Mouse (Mus musculus) heart, adult 18-20 months (tissue): ENCODE measurements at regions not wholly inside any gene's neighbourhood (a gene's known extent, or its start where the extent isn't known, plus 50 kb on each side); places are given as distances from the start of the nearest gene placed in this dataset.
"Not testable (repeated sequence)": the region's sequence is repeated elsewhere in the genome, so short reads cannot be mapped to it uniquely, and the experiment has no call there.

Experiments used
- DNase-seq, 2 experiments: peaks; one replicate each; pipeline ENCODE4 v3.0.0; 2021 to 2022; ENCODE audit warnings: mixed read lengths in 1 of 2

GRCm38 (mm10) chr2:17845447-17846092 lies 114.3 kb upstream of the Nebl start:
- not testable (repeated sequence) for DNase-seq

GRCm38 (mm10) chr2:17844662-17845446 lies 113.6 kb upstream of the Nebl start:
- DNase-seq: no peak

- no peak for DNase-seq
Observed at GRCm38 (mm10) chr2:17841963-17842362, 110.7 kb upstream of the Nebl start.

GRCm38 (mm10) chr2:17841546-17841945 lies 110.3 kb upstream of the Nebl start:
- no peak for DNase-seq

- DNase-seq: no peak
Observed at GRCm38 (mm10) chr2:17840941-17841498, 109.8 kb upstream of the Nebl start.

GRCm38 (mm10) chr2:17839649-17840048 lies 108.4 kb upstream of the Nebl start:
- peak in 1 of 2 experiments; percentile 25 for DNase-seq

GRCm38 (mm10) chr2:17838859-17839581 lies 107.8 kb upstream of the Nebl start:
- no peak for DNase-seq

- no peak for DNase-seq
Observed at GRCm38 (mm10) chr2:17838381-17838680, 107.1 kb upstream of the Nebl start.

GRCm38 (mm10) chr2:17837541-17838380 lies 106.5 kb upstream of the Nebl start:
- no peak for DNase-seq

- no peak for DNase-seq
Observed at GRCm38 (mm10) chr2:17832726-17833125, 101.5 kb upstream of the Nebl start.

GRCm38 (mm10) chr2:17830216-17830615 lies 99.0 kb upstream of the Nebl start:
- DNase-seq: no peak

GRCm38 (mm10) chr2:17825271-17825670 lies 94.0 kb upstream of the Nebl start:
- DNase-seq: no peak

GRCm38 (mm10) chr2:17824176-17824575 lies 92.9 kb upstream of the Nebl start:
- no peak for DNase-seq

- DNase-seq: no peak
Observed at GRCm38 (mm10) chr2:17822621-17823006, 91.3 kb upstream of the Nebl start.

GRCm38 (mm10) chr2:17821878-17822620 lies 90.8 kb upstream of the Nebl start:
- DNase-seq: no peak

- DNase-seq: no peak
Observed at GRCm38 (mm10) chr2:17811943-17812670, 80.8 kb upstream of the Nebl start.
